Mouse (Mus musculus) embryonic facial prominence, embryonic 11.5 days (tissue): ENCODE data around the gene Ube2e3. TPM values are rescaled to one million over a fixed set of nuclear protein-coding genes. Genes with fewer than 3 reads are reported as not detected.

ENCODE experiments used
- ATAC-seq: fragments of 200-750 bp; cut with Nextera tagmentation; replicated peaks from 2 replicates; pipeline ENCODE4 v1.8.0; 2017; ENCODE audit warnings: low read depth; ENCODE audit not compliant: insufficient number of reproducible peaks, low FRiP score, low TSS enrichment
- DNase-seq: peaks from one replicate; pipeline ENCODE4 v3.0.0-alpha.2; 2015; ENCODE audit warnings: low spot score
- H3K27ac ChIP-seq: fragments of 300-500 bp; sonication (generic); replicated peaks from 2 replicates; pipeline ENCODE4 v1.5.1; 2014; ENCODE audit warnings: mild to moderate bottlenecking, low read depth, low read length, control low read depth
- H3K27me3 ChIP-seq: fragments of 300-500 bp; sonication (generic); 2 replicates; pipeline ENCODE4 v1.6.1; 2014; ENCODE audit warnings: mild to moderate bottlenecking, low read length, moderate library complexity, mixed read lengths; ENCODE audit not compliant: control insufficient read depth, insufficient read depth
- H3K36me3 ChIP-seq: fragments of 300-500 bp; sonication (generic); replicated peaks from 2 replicates; pipeline ENCODE4 v1.6.1; 2014; ENCODE audit warnings: low read depth, mild to moderate bottlenecking, low read length, moderate library complexity, mixed read lengths; ENCODE audit not compliant: control insufficient read depth, insufficient read depth
- H3K4me1 ChIP-seq: fragments of 300-500 bp; sonication (generic); 2 replicates; pipeline ENCODE4 v1.6.1; 2014; ENCODE audit warnings: low read length, mixed read lengths; ENCODE audit not compliant: control insufficient read depth, insufficient read depth
- H3K4me2 ChIP-seq: fragments of 300-500 bp; sonication (generic); 2 replicates; pipeline ENCODE4 v1.6.1; 2014; ENCODE audit warnings: low read depth, mild to moderate bottlenecking, control low read depth, low read length, moderate library complexity
- H3K4me3 ChIP-seq: fragments of 300-500 bp; sonication (generic); 2 replicates; pipeline ENCODE4 v1.5.1; 2014; ENCODE audit warnings: low read depth, low read length, control low read depth
- H3K9ac ChIP-seq: fragments of 300-500 bp; sonication (generic); replicated peaks from 2 replicates; pipeline ENCODE4 v1.6.1; 2014; ENCODE audit warnings: mild to moderate bottlenecking, control low read depth, low read length
- H3K9me3 ChIP-seq: fragments of 300-500 bp; sonication (generic); replicated peaks from 2 replicates; pipeline ENCODE4 v1.6.1; 2016; ENCODE audit warnings: mild to moderate bottlenecking, low read length, inconsistent platforms, mixed read lengths; ENCODE audit not compliant: control insufficient read depth
- WGBS: fragments of 180-500 bp; shearing (Covaris S2); extraction: QIAGEN DNeasy Blood & Tissue Kit; methylation state at CpG from one replicate; pipeline ENCODE4 v1.1.7; 2014; 5-methylcytosine and 5-hydroxymethylcytosine counted together
- polyA plus RNA-seq: library from polyadenylated mRNA; unstranded; fragments of >200 nt; fragmentation: Nextera tagmentation; extraction: Ambion mirVana; gene quantifications from 2 replicates; pipeline ENCODE4 v1.2.1, GENCODE M21; 2014

The Ube2e3 gene
- polyA plus RNA-seq, 1 experiment from 2014 or later = 251 TPM

GRCm38 (mm10) chr2:78931358-78931757 lies 63.4 kb downstream of the Ube2e3 start:
- ATAC-seq (no peak), DNase-seq (peak; percentile 53)

DNA sequence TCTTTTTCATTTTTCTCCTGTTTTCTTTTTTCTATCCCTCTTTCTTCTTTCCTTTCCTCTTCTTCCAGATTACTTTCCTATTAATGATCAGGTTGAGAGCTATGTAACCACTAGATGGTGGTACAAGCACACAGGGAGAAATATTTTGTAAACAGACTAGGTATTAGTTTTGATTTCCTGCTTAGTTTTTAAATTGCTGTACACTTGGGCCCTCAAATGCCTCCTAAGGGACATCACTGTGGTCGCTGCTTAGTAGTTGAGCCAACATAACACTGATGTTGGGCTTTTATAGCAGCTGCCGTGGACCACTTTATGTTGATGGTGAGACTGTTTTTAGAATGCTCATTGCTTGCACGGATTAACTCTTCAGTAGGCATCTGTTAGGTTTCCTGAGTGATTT lies 91.5 kb downstream of the Ube2e3 start:
- Histone ChIP-seq H3K9me3 (no peaks in the 10 kb centered on the region), H3K4me2 (no peak overlapping the region), H3K4me1 (peaks cover 4% of the 10 kb centered on the region), H3K27me3 (no peaks in the 10 kb centered on the region), H3K9ac (no peak overlapping the region), H3K27ac (no peak overlapping the region), H3K4me3 (no peak overlapping the region), H3K36me3 (no peaks in the 10 kb centered on the region)
- ATAC-seq = no peak
- peak; percentile 55 for DNase-seq
- 38% methylated on average over 3 of the region's 3 CpGs for WGBS

More at GRCm38 (mm10) chr2:78931358-78931757, 63.4 kb downstream of the Ube2e3 start:
- Histone ChIP-seq H3K9me3 (no peaks in the 10 kb centered on the region), H3K27ac (no peak overlapping the region), H3K9ac (no peak overlapping the region), H3K4me3 (no peak overlapping the region), H3K36me3 (no peaks in the 10 kb centered on the region), H3K4me2 (no peak overlapping the region), H3K4me1 (no peaks in the 10 kb centered on the region), H3K27me3 (no peaks in the 10 kb centered on the region)
- 28% methylated on average over 2 of the region's 2 CpGs for WGBS

- Histone ChIP-seq H3K27me3 (no peaks in the 10 kb centered on the region), H3K4me3 (no peak overlapping the region), H3K9ac (no peak overlapping the region), H3K27ac (no peak overlapping the region), H3K4me1 (peaks cover 4% of the 10 kb centered on the region), H3K36me3 (no peaks in the 10 kb centered on the region), H3K4me2 (no peak overlapping the region), H3K9me3 (no peaks in the 10 kb centered on the region)
- WGBS = 76% methylated on average over 5 of the region's 5 CpGs
- DNase-seq (no peak), ATAC-seq (no peak)
Measured at GRCm38 (mm10) chr2:78960288-78960687, 92.4 kb downstream of the Ube2e3 start.

DNA sequence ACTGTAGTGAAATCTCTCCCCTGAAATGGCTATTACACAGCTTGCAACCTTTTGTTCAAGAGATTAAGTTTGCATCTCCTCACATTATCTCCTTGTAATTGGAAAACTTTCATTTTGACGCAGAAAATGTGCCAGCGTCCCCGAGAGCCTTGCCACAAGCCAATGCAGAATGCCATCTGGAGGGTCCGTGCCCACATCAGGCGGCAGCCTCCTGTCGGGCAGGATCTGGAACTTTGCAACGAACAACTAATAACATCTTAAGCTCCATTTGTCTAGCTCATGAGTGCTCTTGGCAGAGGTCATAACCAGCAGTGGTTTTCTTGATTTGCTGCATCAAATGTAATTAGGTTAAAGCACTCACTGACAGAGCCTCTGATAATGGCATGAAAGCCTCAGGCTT lies 93.1 kb downstream of the Ube2e3 start:
- Histone ChIP-seq H3K4me1 (peaks cover 4% of the 10 kb centered on the region), H3K27ac (no peak overlapping the region), H3K9ac (no peak overlapping the region), H3K36me3 (no peaks in the 10 kb centered on the region), H3K4me2 (no peak overlapping the region), H3K9me3 (no peaks in the 10 kb centered on the region), H3K4me3 (no peak overlapping the region), H3K27me3 (no peaks in the 10 kb centered on the region)
- DNase-seq = peak; percentile 30
- ATAC-seq = no peak
- 45% methylated on average over 7 of the region's 7 CpGs for WGBS

DNA sequence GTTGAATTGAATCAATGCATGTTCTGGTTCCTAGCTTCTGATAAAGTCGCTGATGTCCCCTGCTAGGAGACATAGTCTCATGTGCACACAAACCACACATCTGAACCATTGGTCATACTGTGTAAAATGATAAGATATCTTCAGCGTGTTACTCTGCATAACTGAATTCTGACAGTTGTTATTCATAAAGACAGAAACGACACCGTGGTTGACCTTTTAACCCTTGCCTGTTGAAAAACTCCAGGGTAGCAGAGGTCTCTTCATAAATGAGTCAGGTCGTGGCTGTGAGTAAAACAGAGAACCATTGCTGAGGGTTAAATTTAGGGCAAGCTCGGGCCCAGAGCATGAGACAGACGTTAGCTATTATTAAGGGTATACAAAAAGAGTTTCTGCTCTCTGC lies 93.7 kb downstream of the Ube2e3 start:
- peaks cover 4% of the 10 kb centered on the region for H3K4me1 ChIP-seq
- H3K4me3 ChIP-seq = no peak overlapping the region
- no peak overlapping the region for H3K27ac ChIP-seq
- H3K9ac ChIP-seq = no peak overlapping the region
- H3K9me3 ChIP-seq = no peaks in the 10 kb centered on the region
- H3K4me2 ChIP-seq = no peak overlapping the region
- DNase-seq = peak; percentile 34
- ATAC-seq = no peak
- no peaks in the 10 kb centered on the region for H3K27me3 ChIP-seq
- WGBS = 14% methylated on average over 7 of the region's 7 CpGs
- no peaks in the 10 kb centered on the region for H3K36me3 ChIP-seq

GRCm38 (mm10) chr2:78964995-78965394 lies 97.1 kb downstream of the Ube2e3 start:
- H3K9ac ChIP-seq = no peak overlapping the region
- no peaks in the 10 kb centered on the region for H3K27me3 ChIP-seq
- H3K9me3 ChIP-seq = no peaks in the 10 kb centered on the region
- no peak overlapping the region for H3K4me3 ChIP-seq
- no peak overlapping the region for H3K4me2 ChIP-seq
- ATAC-seq (no peak), DNase-seq (no peak)
- H3K4me1 ChIP-seq = peaks cover 4% of the 10 kb centered on the region
- WGBS = 89% methylated on average over 2 of the region's 2 CpGs
- H3K27ac ChIP-seq = no peak overlapping the region
- H3K36me3 ChIP-seq = no peaks in the 10 kb centered on the region

- Histone ChIP-seq H3K9ac (no peak overlapping the region), H3K9me3 (no peaks in the 10 kb centered on the region), H3K27ac (no peak overlapping the region), H3K4me3 (no peak overlapping the region), H3K4me1 (peaks cover 4% of the 10 kb centered on the region), H3K36me3 (no peaks in the 10 kb centered on the region), H3K27me3 (no peaks in the 10 kb centered on the region), H3K4me2 (no peak overlapping the region)
- no peak for ATAC-seq
- 41% methylated on average over 6 of the region's 6 CpGs for WGBS
- no peak for DNase-seq
Measured at GRCm38 (mm10) chr2:78965396-78965795, 97.5 kb downstream of the Ube2e3 start.

GRCm38 (mm10) chr2:78970088-78970487 lies 102.2 kb downstream of the Ube2e3 start:
- Histone ChIP-seq H3K9me3 (no peaks in the 10 kb centered on the region), H3K4me1 (no peaks in the 10 kb centered on the region), H3K27ac (no peak overlapping the region), H3K4me2 (no peak overlapping the region), H3K9ac (no peak overlapping the region), H3K27me3 (no peaks in the 10 kb centered on the region), H3K36me3 (no peaks in the 10 kb centered on the region), H3K4me3 (no peak overlapping the region)
- WGBS = 80% methylated on average over 6 of the region's 6 CpGs
- ATAC-seq (no peak), DNase-seq (no peak)
